Mouse (Mus musculus) thymus, adult 2 months (tissue): ENCODE results near the gene Nolc1.

ENCODE experiments used
- CTCF ChIP-seq: fragments of 200-500 bp; IDR thresholded peaks from 2 replicates; pipeline ENCODE4 v1.5.1; 2012; ENCODE audit warnings: mild to moderate bottlenecking, control low read depth, low read length, moderate library complexity, borderline replicate concordance; ENCODE audit not compliant: control insufficient read depth, poor library complexity, insufficient read depth; ENCODE audit errors: extremely low read depth
- POLR2A ChIP-seq: fragments of 200-500 bp; IDR thresholded peaks from 2 replicates; pipeline ENCODE4 v1.6.1; 2012; ENCODE audit warnings: mild to moderate bottlenecking, low read length, control low read depth, moderate library complexity; ENCODE audit not compliant: control insufficient read depth, poor library complexity, insufficient read depth; ENCODE audit errors: extremely low read depth

GRCm38 (mm10) chr19:46131283-46131682 lies 55.6 kb downstream of the Nolc1 start:
- TF ChIP-seq CTCF (no peak), POLR2A (no peak)
